Mouse (Mus musculus): ENCODE measurements around the gene Arhgap15. TPM values are rescaled to one million over a fixed set of nuclear protein-coding genes. Genes with fewer than 3 reads are reported as not detected.
"Not testable (repeated sequence)": the region's sequence is repeated elsewhere in the genome, so short reads cannot be mapped to it uniquely, and the experiment has no call there.

Arhgap15 gene
- polyA plus RNA-seq (2016; fragmentation: Nextera tagmentation; extraction: Ambion mirVana), result 0.23 and 0.38 TPM in 2 replicates

- Histone ChIP-seq H3K27ac (no peak within 1 kb of the TSS), H3K36me3 (replicated peaks) (no peaks in the 10 kb centered on the region), H3K9me3 (no peaks in the 10 kb centered on the region), H3K4me3 (replicated peaks) (no peak within 1 kb of the TSS), H3K4me2 (no peak within 1 kb of the TSS), H3K27me3 (no peaks in the 10 kb centered on the region), H3K9ac (no peak within 1 kb of the TSS), H3K4me1 (no peaks in the 10 kb centered on the region)
- 78% methylated on average over 5 of the region's 5 CpGs for WGBS
- ATAC-seq (ENCODE audit: low FRiP score), result no peak
Observed at GRCm38 (mm10) chr2:43748287-43748983, at the start of gene Arhgap15. TSS of gene Arhgap15 (plus strand) at chr2:43748824.

GRCm38 (mm10) chr2:43712611-43713138, 35.9 kb upstream of the Arhgap15 start:
- H3K9me3 ChIP-seq, result no peaks in the 10 kb centered on the region
- no peak overlapping the region for H3K4me3 ChIP-seq (replicated peaks)
- no peak for ATAC-seq (ENCODE audit: low FRiP score)
- H3K36me3 ChIP-seq (replicated peaks), result no peaks in the 10 kb centered on the region
- H3K4me2 ChIP-seq, result no peak overlapping the region
- H3K4me1 ChIP-seq, result no peaks in the 10 kb centered on the region
- H3K27me3 ChIP-seq, result no peaks in the 10 kb centered on the region
- no peak overlapping the region for H3K27ac ChIP-seq
- 83% methylated on average over 2 of the region's 2 CpGs for WGBS
- H3K9ac ChIP-seq, result no peak overlapping the region

DNA sequence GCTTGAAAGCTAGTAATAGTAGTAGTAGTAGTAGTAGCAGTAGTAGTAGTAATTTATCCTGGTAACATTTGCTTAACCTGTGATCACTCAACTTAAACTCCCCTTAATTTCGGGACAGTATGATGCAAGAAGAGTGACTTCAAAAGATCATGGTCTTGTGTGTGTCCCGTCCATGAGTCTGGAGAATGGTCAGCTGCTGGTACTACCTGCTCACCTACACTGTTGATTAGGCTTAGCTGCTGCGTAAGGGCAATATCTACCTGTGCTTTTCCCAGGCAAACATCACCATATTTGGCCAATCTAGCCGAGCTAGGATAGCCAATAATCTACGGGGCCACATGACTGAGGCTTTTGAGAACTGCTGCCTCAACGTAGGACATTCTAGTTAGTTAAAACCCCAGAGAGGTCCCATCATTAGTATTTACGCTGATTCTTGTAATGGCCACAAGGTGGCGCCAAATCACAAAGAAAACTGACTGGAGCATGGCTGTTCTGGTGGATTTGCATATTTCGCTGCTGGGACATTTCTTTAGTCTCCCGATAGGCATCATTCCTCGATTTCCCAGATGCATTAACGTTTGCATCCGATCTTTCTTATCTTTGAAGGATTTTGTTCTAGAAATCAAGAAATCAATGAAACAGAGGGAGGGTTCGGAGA, 26.0 kb upstream of the Arhgap15 start:
- Histone ChIP-seq H3K27me3 (no peaks in the 10 kb centered on the region; the same call in 1 of the 2 replicates), H3K9me3 (no peaks in the 10 kb centered on the region), H3K27ac (no peak overlapping the region), H3K4me1 (no peaks in the 10 kb centered on the region; the same call in 1 of the 2 replicates), H3K9ac (no peak overlapping the region), H3K4me2 (peak overlapping the region; percentile 35), H3K36me3 (replicated peaks) (no peaks in the 10 kb centered on the region), H3K4me3 (replicated peaks) (peak overlapping the region; percentile 21; the same call in 1 of the 2 replicates)
- peak; percentile 92 for ATAC-seq (ENCODE audit: low FRiP score)
- 21% methylated on average over 14 of the region's 14 CpGs for WGBS

GRCm38 (mm10) chr2:43723104-43723541, 25.5 kb upstream of the Arhgap15 start:
- Histone ChIP-seq H3K27ac (no peak overlapping the region), H3K4me3 (replicated peaks) (peak overlapping the region; percentile 21; the same call in 1 of the 2 replicates), H3K27me3 (no peaks in the 10 kb centered on the region; the same call in 1 of the 2 replicates), H3K9me3 (no peaks in the 10 kb centered on the region), H3K9ac (no peak overlapping the region), H3K4me1 (no peaks in the 10 kb centered on the region; the same call in 1 of the 2 replicates), H3K36me3 (replicated peaks) (no peaks in the 10 kb centered on the region), H3K4me2 (peak overlapping the region; percentile 35)
- WGBS, result 61% methylated on average over 7 of the region's 7 CpGs
- ATAC-seq (ENCODE audit: low FRiP score), result peak; percentile 61

DNA sequence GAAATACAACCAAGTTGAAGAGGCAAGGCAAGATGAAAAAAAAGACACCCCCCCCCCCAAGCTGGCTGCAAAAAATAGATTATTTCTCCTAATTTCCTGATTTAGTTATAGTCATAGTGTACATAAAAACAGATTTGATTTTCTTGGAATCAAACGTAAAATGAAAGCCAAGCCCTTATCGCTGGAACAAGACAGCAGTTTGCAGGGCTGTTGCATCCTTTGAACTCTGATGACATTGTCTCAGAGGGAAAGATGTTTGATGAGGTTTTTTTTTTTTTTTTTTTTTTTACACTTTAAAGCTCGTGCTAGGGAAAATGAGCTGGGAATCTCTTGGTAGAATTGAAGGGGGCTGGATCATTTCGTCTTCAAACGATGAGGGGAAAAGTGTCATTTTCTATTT, 21.4 kb upstream of the Arhgap15 start:
- ATAC-seq (ENCODE audit: low FRiP score), result no peak
- no peaks in the 10 kb centered on the region for H3K36me3 ChIP-seq (replicated peaks)
- no peaks in the 10 kb centered on the region; the same call in 1 of the 2 replicates for H3K4me1 ChIP-seq
- no peak overlapping the region for H3K27ac ChIP-seq
- no peak overlapping the region for H3K4me3 ChIP-seq (replicated peaks)
- H3K9ac ChIP-seq, result no peak overlapping the region
- H3K9me3 ChIP-seq, result no peaks in the 10 kb centered on the region
- 81% methylated on average over 5 of the region's 5 CpGs for WGBS
- H3K4me2 ChIP-seq, result no peak overlapping the region
- no peaks in the 10 kb centered on the region; the same call in 1 of the 2 replicates for H3K27me3 ChIP-seq

DNA sequence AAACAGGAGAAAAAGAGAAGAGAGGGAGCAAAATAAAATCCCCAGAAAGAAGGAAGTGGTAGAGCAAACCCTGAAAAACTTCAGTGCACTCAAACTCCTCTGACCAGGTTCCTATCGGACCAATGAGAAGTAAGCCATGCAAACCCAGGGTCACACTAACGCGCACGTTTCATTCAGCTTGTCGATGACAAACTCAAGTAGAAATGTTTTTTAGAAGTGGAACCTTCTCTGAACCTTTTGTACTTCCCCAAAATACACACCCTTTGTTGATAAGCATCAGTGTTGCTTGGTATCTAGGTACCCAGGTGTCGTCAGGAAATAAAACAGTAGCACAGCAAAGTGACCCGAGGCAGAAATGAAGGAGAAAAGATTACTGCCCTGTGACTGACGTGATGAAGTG, 20.9 kb upstream of the Arhgap15 start:
- 80% methylated on average over 8 of the region's 8 CpGs for WGBS
- Histone ChIP-seq H3K27ac (no peak overlapping the region), H3K9ac (no peak overlapping the region), H3K9me3 (no peaks in the 10 kb centered on the region), H3K4me1 (no peaks in the 10 kb centered on the region; the same call in 1 of the 2 replicates), H3K36me3 (replicated peaks) (no peaks in the 10 kb centered on the region), H3K4me3 (replicated peaks) (no peak overlapping the region), H3K4me2 (no peak overlapping the region), H3K27me3 (no peaks in the 10 kb centered on the region; the same call in 1 of the 2 replicates)
- no peak for ATAC-seq (ENCODE audit: low FRiP score)

DNA sequence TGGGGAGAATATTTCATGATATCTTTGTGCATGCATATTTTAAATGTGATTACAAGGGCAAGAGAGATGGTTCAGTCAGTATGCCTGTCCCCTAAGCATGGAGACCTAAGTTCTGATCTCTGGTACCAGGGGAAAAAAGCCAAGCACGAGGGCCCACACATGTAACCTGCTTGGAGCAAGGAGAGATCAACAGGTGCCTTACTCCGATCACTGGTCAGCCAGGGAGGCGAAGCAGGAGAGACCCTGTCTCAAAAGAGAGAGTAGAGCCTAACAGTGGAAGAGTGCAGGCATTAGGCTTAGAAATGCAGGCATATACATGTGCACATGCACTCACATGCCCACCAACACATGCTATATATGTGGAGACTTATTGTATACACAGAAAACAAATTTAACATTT, 19.8 kb upstream of the Arhgap15 start:
- no peak overlapping the region for H3K4me3 ChIP-seq (replicated peaks)
- no peak overlapping the region for H3K27ac ChIP-seq
- H3K9ac ChIP-seq, result no peak overlapping the region
- no peak overlapping the region for H3K4me2 ChIP-seq
- H3K9me3 ChIP-seq, result no peaks in the 10 kb centered on the region
- H3K27me3 ChIP-seq, result no peaks in the 10 kb centered on the region; the same call in 1 of the 2 replicates
- no peaks in the 10 kb centered on the region for H3K36me3 ChIP-seq (replicated peaks)
- WGBS, result 83% methylated on average over 3 of the region's 3 CpGs
- no peaks in the 10 kb centered on the region for H3K4me1 ChIP-seq
- no peak for ATAC-seq (ENCODE audit: low FRiP score)

- Histone ChIP-seq H3K9ac (no peak overlapping the region), H3K4me2 (no peak overlapping the region), H3K27ac (no peak overlapping the region), H3K4me1 (no peaks in the 10 kb centered on the region), H3K4me3 (replicated peaks) (no peak overlapping the region), H3K36me3 (replicated peaks) (no peaks in the 10 kb centered on the region), H3K9me3 (no peaks in the 10 kb centered on the region), H3K27me3 (no peaks in the 10 kb centered on the region)
- WGBS, result 34% methylated on average over 3 of the region's 3 CpGs
- no peak for ATAC-seq (ENCODE audit: low FRiP score)
Observed at GRCm38 (mm10) chr2:43732396-43732795, 16.2 kb upstream of the Arhgap15 start.

DNA sequence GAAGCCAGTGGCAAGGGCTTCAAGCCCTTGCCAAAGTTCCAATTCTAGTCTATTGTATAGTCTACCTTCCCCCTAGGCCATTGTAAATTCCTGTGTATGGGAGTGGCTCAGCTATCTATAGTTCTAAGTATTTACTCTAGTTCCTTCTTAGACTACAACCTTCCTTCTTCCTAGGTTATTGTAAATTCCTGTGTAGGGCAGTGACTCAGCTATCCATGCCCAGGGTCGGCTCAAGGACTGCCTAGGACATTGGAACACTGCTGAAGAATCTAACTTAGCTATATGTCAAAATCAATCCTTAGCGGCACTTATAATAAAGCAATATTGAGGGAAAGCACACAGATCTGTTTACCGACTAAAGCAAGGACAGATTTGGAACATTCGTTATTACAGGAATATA, 13.6 kb upstream of the Arhgap15 start:
- H3K4me1 ChIP-seq; H3K36me3 ChIP-seq (replicated peaks); ATAC-seq (ENCODE audit: low FRiP score); H3K27me3 ChIP-seq; H3K9ac ChIP-seq; H3K27ac ChIP-seq; H3K4me3 ChIP-seq (replicated peaks); H3K9me3 ChIP-seq; H3K4me2 ChIP-seq: not testable (repeated sequence)
- 93% methylated on average over 4 of the region's 4 CpGs for WGBS

- Histone ChIP-seq H3K27ac (no peak overlapping the region), H3K4me2 (no peak overlapping the region), H3K36me3 (replicated peaks) (no peaks in the 10 kb centered on the region), H3K4me3 (replicated peaks) (no peak overlapping the region), H3K27me3 (no peaks in the 10 kb centered on the region), H3K9me3 (no peaks in the 10 kb centered on the region), H3K4me1 (no peaks in the 10 kb centered on the region), H3K9ac (no peak overlapping the region)
- 96% methylated on average over 7 of the region's 7 CpGs for WGBS
- no peak for ATAC-seq (ENCODE audit: low FRiP score)
Observed at GRCm38 (mm10) chr2:43737546-43737945, 11.1 kb upstream of the Arhgap15 start.

- no peaks in the 10 kb centered on the region for H3K4me1 ChIP-seq
- 92% methylated on average over 10 of the region's 10 CpGs for WGBS
- no peak overlapping the region for H3K4me3 ChIP-seq (replicated peaks)
- H3K9me3 ChIP-seq, result no peaks in the 10 kb centered on the region
- no peak overlapping the region for H3K4me2 ChIP-seq
- no peaks in the 10 kb centered on the region for H3K36me3 ChIP-seq (replicated peaks)
- H3K27ac ChIP-seq, result no peak overlapping the region
- H3K9ac ChIP-seq, result no peak overlapping the region
- no peaks in the 10 kb centered on the region for H3K27me3 ChIP-seq
- ATAC-seq (ENCODE audit: low FRiP score), result no peak
Observed at GRCm38 (mm10) chr2:43738562-43739112, 10.0 kb upstream of the Arhgap15 start.

DNA sequence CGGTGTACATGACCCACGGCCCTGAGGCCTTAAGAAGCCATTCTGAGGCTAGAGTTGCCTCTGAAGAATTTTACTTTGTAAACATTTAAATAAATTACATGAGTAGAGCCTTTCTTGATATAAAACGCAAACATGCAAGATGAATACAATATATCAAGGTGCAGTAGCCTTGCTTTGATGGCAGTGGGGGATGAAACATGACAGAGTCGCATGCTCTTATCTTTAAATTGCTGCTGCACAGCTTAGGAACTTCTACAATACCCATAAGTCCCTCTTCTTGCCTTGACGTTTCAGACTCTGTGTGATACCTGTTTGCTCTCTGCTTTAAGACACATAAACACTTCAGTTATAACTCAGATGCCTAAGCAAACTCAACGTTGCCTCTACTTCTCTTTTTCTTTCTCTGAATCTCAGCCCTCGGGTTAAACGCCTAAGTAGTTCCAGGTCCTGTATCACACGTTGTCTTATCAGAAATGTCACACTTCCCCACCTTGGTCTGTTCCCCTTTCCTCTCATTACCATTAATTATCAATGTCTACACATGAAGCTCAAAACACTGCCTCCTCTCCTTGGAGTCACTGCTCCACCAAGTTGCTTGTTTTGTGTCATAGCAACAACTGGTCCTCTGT, 9.3 kb upstream of the Arhgap15 start:
- no peaks in the 10 kb centered on the region for H3K9me3 ChIP-seq
- ATAC-seq (ENCODE audit: low FRiP score), result no peak
- 92% methylated on average over 9 of the region's 9 CpGs for WGBS

More for the DNA sequence above, 9.3 kb upstream of the Arhgap15 start:
- no peaks in the 10 kb centered on the region for H3K4me1 ChIP-seq
- no peaks in the 10 kb centered on the region for H3K36me3 ChIP-seq (replicated peaks)
- H3K4me3 ChIP-seq (replicated peaks), result no peak overlapping the region
- no peak overlapping the region for H3K4me2 ChIP-seq
- no peaks in the 10 kb centered on the region for H3K27me3 ChIP-seq
- H3K27ac ChIP-seq, result no peak overlapping the region
- no peak overlapping the region for H3K9ac ChIP-seq
